Mouse (Mus musculus): Measurements from ENCODE around the gene Bdh1. TPM values are rescaled to one million over a fixed set of nuclear protein-coding genes. Genes with fewer than 3 reads are reported as not detected.
A peak's percentile ranks its signal among the peaks of the same experiment; 100 is the strongest.

Bdh1 gene
- polyA plus RNA-seq, 1 experiment from 2014 or later, result 90.8 TPM

GRCm38 (mm10) chr16:31498336-31498735 is 76.3 kb downstream of the Bdh1 start:
- H3K9me3 ChIP-seq, result no peaks in the 10 kb centered on the region
- H3K27me3 ChIP-seq, result no peaks in the 10 kb centered on the region
- ATAC-seq (ENCODE audit: low FRiP score), result no peak
- no peak overlapping the region for H3K9ac ChIP-seq
- H3K4me1 ChIP-seq (replicated peaks), result peaks cover 57% of the 10 kb centered on the region
- no peak overlapping the region for H3K4me3 ChIP-seq
- H3K4me2 ChIP-seq, result no peak overlapping the region
- H3K36me3 ChIP-seq, result no peaks in the 10 kb centered on the region
- 88% methylated on average over 4 of the region's 4 CpGs for WGBS
- H3K27ac ChIP-seq, result no peak overlapping the region

- Histone ChIP-seq H3K27me3 (no peaks in the 10 kb centered on the region), H3K9me3 (no peaks in the 10 kb centered on the region), H3K36me3 (no peaks in the 10 kb centered on the region), H3K9ac (no peak overlapping the region), H3K4me2 (no peak overlapping the region), H3K27ac (peak overlapping the region; percentile 68; the same call in 1 of the 2 replicates), H3K4me1 (replicated peaks) (peaks cover 54% of the 10 kb centered on the region), H3K4me3 (no peak overlapping the region)
- 94% methylated on average over 6 of the region's 6 CpGs for WGBS
- ATAC-seq (ENCODE audit: low FRiP score), result no peak
Measured at GRCm38 (mm10) chr16:31499021-31499420, 76.9 kb downstream of the Bdh1 start.

DNA sequence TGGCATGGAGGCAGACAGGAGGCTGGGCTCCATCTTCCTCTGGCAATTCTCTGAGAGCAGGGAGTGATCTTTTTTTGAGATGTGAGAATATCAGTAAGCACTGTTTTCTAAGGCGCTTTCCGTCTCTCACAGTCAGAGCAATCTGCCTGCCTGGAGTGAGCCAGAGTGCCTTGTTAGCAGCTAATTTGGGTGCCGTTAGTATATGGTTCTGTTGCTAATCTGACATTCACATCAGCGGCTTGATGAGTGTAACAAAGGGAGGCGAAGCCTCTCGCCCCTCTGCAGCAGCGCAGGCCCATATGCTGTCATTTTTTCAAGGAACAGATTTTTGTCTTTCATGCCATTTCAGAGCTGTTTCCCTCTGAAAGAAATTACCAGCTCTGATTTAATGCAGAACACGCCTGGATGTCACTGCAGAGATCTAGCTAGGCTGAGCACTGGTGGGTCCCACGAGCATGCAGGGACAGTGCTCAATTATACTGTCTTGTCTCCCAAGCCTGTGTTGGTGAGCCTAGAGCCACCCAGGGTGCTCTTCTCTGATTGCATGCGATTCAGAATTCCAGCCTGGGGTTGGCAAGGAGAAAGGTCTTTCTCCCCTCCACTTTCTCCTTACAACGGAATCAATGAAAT is 77.7 kb downstream of the Bdh1 start:
- Histone ChIP-seq H3K27ac (peak overlapping the region; percentile 68), H3K9me3 (no peaks in the 10 kb centered on the region), H3K9ac (peak overlapping the region; percentile 40), H3K4me3 (no peak overlapping the region), H3K4me1 (replicated peaks) (peaks cover 48% of the 10 kb centered on the region), H3K36me3 (no peaks in the 10 kb centered on the region), H3K4me2 (no peak overlapping the region), H3K27me3 (no peaks in the 10 kb centered on the region)
- peak; percentile 45 for ATAC-seq (ENCODE audit: low FRiP score)
- WGBS, result 56% methylated on average over 11 of the region's 11 CpGs

- H3K4me3 ChIP-seq, result no peak overlapping the region
- peak overlapping the region; percentile 68 for H3K27ac ChIP-seq
- no peaks in the 10 kb centered on the region for H3K9me3 ChIP-seq
- no peaks in the 10 kb centered on the region for H3K36me3 ChIP-seq
- no peak overlapping the region for H3K9ac ChIP-seq
- H3K4me1 ChIP-seq (replicated peaks), result peaks cover 42% of the 10 kb centered on the region
- WGBS, result 70% methylated on average over 3 of the region's 3 CpGs
- ATAC-seq (ENCODE audit: low FRiP score), result no peak
- no peak overlapping the region for H3K4me2 ChIP-seq
- no peaks in the 10 kb centered on the region for H3K27me3 ChIP-seq
Measured at GRCm38 (mm10) chr16:31500532-31500931, 78.5 kb downstream of the Bdh1 start.

- 59% methylated on average over 14 of the region's 14 CpGs for WGBS
- Histone ChIP-seq H3K9ac (no peak overlapping the region), H3K9me3 (no peaks in the 10 kb centered on the region), H3K27ac (peak overlapping the region; percentile 68), H3K4me3 (no peak overlapping the region), H3K4me1 (replicated peaks) (peaks cover 41% of the 10 kb centered on the region), H3K36me3 (no peaks in the 10 kb centered on the region), H3K27me3 (no peaks in the 10 kb centered on the region), H3K4me2 (no peak overlapping the region)
- peak; percentile 53 for ATAC-seq (ENCODE audit: low FRiP score)
Measured at GRCm38 (mm10) chr16:31500969-31501750, 79.1 kb downstream of the Bdh1 start.

- peaks cover 41% of the 10 kb centered on the region for H3K4me1 ChIP-seq (replicated peaks)
- 37% methylated on average over 14 of the region's 14 CpGs for WGBS
- H3K9me3 ChIP-seq, result no peaks in the 10 kb centered on the region
- peak; percentile 58; the same call in 1 of the 2 replicates for ATAC-seq (ENCODE audit: low FRiP score)
- no peaks in the 10 kb centered on the region for H3K36me3 ChIP-seq
- H3K4me2 ChIP-seq, result no peak overlapping the region
- H3K4me3 ChIP-seq, result no peak overlapping the region
- 0 out of 2 replicates have a peak, but pooled peaks cover 1% of the 10 kb centered on the region for H3K27me3 ChIP-seq
- H3K9ac ChIP-seq, result no peak overlapping the region
- peak overlapping the region; percentile 68 for H3K27ac ChIP-seq
Measured at GRCm38 (mm10) chr16:31501751-31502365, 79.8 kb downstream of the Bdh1 start.

DNA sequence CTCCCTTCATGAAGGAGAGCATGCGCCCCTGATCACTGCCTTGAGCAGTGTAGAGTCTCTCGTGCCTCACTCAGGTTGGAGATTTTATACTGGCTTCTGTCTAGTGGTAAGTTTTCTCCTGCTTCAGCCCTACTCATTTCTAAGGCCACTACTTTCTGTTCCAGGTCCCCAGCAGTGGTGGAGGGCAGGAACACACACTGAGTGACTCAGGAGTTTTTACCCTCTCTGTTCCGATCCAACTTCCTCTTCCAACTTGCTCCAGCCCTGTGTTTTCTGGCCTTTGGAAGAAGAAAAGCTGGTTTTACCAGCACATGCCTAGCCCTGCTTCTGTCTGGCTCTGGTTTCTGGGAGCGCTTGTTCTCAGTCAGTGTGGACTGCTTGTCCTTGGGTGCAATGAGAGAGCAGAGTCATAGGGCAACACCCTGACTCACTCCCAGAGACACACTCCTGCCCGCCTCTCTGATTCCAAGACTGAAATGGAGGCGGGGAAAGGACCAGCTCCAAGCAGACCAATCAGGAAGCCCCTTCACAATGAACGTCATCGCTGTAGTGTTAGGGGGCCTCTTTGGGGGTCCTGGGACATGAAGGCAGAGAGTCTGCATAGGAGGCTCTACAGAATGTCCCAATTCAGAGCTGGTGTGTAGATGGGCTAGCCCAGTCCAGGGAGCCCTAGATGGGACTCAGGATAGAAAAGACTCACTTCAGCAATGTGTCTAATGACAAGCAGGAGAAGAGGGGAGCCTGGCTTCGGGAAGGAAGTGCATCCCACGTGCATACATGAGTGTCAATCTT is 84.8 kb downstream of the Bdh1 start:
- Histone ChIP-seq H3K4me3 (no peak overlapping the region), H3K9ac (no peak overlapping the region), H3K9me3 (no peaks in the 10 kb centered on the region), H3K27me3 (0 out of 2 replicates have a peak, but pooled peaks cover 9% of the 10 kb centered on the region), H3K36me3 (no peaks in the 10 kb centered on the region), H3K27ac (no peak overlapping the region), H3K4me2 (peak overlapping the region; percentile 6; the same call in 1 of the 2 replicates), H3K4me1 (replicated peaks) (peaks cover 40% of the 10 kb centered on the region)
- WGBS, result 48% methylated on average over 10 of the region's 10 CpGs
- 0 out of 2 replicates have a peak, but pooled peaks have one; percentile 15 for ATAC-seq (ENCODE audit: low FRiP score)

DNA sequence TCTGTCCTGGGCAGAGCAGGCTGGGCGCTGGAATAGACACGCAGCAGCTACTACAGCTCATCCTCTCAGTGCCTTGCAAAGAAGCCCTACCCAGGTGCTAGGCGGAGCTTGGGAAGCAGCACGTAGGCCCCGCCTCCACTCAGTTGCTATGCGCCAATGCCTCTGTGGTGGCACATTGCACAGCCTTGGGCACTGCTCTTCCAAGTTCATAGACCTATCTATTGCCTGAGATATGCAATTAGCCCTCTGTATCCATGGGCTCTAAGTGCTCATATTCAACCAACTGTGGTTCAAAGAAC is 85.3 kb downstream of the Bdh1 start:
- H3K36me3 ChIP-seq, result no peaks in the 10 kb centered on the region
- H3K9me3 ChIP-seq, result no peaks in the 10 kb centered on the region
- H3K4me1 ChIP-seq (replicated peaks), result peaks cover 34% of the 10 kb centered on the region
- 34% methylated on average over 6 of the region's 6 CpGs for WGBS
- H3K4me2 ChIP-seq, result peak overlapping the region; percentile 6; the same call in 1 of the 2 replicates
- no peak overlapping the region for H3K27ac ChIP-seq
- no peak overlapping the region for H3K9ac ChIP-seq
- peak; percentile 23 for ATAC-seq (ENCODE audit: low FRiP score)
- H3K4me3 ChIP-seq, result no peak overlapping the region
- H3K27me3 ChIP-seq, result 0 out of 2 replicates have a peak, but pooled peaks cover 9% of the 10 kb centered on the region

DNA sequence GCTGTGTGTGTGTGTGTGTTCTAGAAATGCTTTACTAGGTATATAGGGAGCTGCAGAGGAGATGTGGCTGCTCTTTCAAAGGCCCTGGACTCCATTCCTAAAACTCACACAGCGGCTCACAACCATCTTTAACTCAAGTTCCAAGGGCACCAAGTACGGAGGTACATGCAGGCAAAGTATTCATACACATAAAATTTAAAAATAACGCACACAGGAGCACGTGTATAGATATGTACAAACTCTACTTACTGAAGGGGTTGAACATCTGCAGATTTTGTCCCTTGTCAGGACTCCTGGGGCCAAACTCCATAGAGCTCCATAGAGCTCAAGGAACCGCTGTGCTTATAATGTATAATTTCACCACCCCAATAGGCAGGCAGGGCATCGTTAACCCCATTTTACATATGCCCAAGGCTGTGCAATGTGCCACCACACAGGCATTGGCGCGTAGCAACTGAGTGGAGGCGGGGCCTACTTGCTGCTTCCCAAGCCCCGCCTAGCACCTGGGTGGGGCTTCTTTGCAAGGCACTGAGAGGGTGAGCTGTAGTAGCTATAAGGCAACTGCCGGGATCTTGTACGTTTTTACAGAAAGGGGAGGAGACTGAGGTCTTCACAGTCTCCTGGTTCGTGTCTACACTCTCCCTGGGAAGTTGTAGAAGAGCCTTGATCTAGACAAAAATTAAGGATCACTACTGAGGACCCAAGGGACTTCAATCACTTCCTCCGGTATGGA is 85.9 kb downstream of the Bdh1 start:
- no peak overlapping the region for H3K4me3 ChIP-seq
- no peak overlapping the region for H3K4me2 ChIP-seq
- H3K4me1 ChIP-seq (replicated peaks), result peaks cover 30% of the 10 kb centered on the region
- H3K27me3 ChIP-seq, result 0 out of 2 replicates have a peak, but pooled peaks cover 9% of the 10 kb centered on the region
- ATAC-seq (ENCODE audit: low FRiP score), result 0 out of 2 replicates have a peak, but pooled peaks have one; percentile 21
- 28% methylated on average over 14 of the region's 14 CpGs for WGBS
- no peaks in the 10 kb centered on the region for H3K9me3 ChIP-seq
- H3K27ac ChIP-seq, result no peak overlapping the region
- no peak overlapping the region for H3K9ac ChIP-seq
- H3K36me3 ChIP-seq, result no peaks in the 10 kb centered on the region

Measured in hindbrain, embryonic 13.5 days (tissue).